Mouse (Mus musculus): ENCODE data around the gene Bcl2. TPM values are rescaled to one million over a fixed set of nuclear protein-coding genes. Genes with fewer than 3 reads are reported as not detected.

Bcl2 gene
- polyA plus RNA-seq, 1 experiment = 4.7 TPM

DNA sequence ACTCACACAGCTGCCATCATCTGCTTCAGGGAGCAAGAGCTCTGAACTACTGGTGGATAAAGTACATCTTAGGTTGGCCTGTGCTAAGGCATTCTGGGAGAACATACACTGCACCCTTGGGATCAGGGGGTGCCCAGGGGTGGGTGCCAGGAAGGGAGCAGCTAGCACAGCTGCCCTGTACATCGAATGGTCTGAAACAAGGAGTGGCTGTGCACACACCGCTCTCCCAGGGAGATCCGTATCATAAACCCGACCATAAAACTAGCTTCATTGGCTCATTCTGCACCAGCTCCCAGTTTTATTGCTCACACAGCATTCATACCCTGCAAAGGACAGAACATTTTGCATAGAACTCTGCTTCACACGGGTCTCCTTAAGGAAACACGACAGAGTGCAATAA, 127.3 kb downstream of the Bcl2 start:
- peaks cover 2% of the 10 kb centered on the region; the same call in 1 of the 2 replicates for H3K4me1 ChIP-seq (ENCODE audit: control insufficient read depth, insufficient read depth, low read length)
- no peak for TF ChIP-seq POLR2A (IDR thresholded peaks at IDR 0.05; ENCODE audit: extremely low read depth, insufficient read depth, low read length)
- TF ChIP-seq CTCF (IDR thresholded peaks at IDR 0.05; ENCODE audit: extremely low read depth, insufficient read depth, low read length) = no peak
- H3K4me3 ChIP-seq (ENCODE audit: insufficient read depth, low read length) = no peak overlapping the region
- H3K27ac ChIP-seq (ENCODE audit: insufficient read depth, low read length) = no peak overlapping the region

DNA sequence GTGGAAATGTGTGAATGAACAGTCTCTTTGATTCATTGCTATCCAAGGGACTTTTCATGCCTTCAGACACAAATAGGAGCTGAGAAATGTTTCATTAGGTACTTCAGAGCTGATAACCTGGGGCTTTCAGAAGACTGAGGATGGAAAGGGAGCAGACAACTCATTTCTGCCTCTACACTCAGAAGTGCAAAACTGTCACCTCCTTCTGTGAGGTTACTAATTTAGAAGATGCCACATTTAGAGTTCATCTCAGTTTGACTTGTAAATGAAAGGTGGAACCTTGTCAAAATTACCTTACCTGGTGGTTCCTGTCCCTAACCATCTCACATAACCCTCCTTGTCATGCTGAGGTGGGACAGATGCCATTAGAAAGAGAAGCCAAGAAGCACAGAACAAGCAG, 128.7 kb downstream of the Bcl2 start:
- Histone ChIP-seq H3K4me3 (ENCODE audit: insufficient read depth, low read length) (no peak overlapping the region), H3K4me1 (ENCODE audit: control insufficient read depth, insufficient read depth, low read length) (peaks cover 2% of the 10 kb centered on the region; the same call in 1 of the 2 replicates), H3K27ac (ENCODE audit: insufficient read depth, low read length) (no peak overlapping the region; the same call in 1 of the 2 replicates)
- no peak for TF ChIP-seq CTCF (IDR thresholded peaks at IDR 0.05; ENCODE audit: extremely low read depth, insufficient read depth, low read length)
- no peak for TF ChIP-seq POLR2A (IDR thresholded peaks at IDR 0.05; ENCODE audit: extremely low read depth, insufficient read depth, low read length)

DNA sequence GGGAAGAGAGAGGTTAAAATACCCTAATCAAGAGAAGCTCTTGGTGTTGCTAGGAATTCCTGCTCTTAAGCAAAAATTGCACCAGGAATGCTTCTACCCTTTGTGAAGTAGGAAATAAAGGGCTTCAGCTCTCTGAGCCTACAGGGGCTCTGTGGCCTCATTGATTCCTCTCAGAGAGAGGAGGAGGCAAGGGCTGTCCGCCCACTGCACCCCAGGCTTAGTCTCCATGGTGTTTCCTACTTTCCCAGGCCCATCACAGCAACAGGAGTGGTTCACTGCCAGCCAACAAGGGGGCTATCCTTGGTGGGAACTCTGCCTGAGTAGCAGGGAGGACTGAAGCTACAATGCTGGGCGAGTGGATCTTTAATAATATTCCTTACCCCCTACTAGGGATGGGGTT, 129.2 kb downstream of the Bcl2 start:
- Histone ChIP-seq H3K4me3 (ENCODE audit: insufficient read depth, low read length) (no peak overlapping the region), H3K27ac (ENCODE audit: insufficient read depth, low read length) (peak overlapping the region; percentile 37; the same call in 1 of the 2 replicates), H3K4me1 (ENCODE audit: control insufficient read depth, insufficient read depth, low read length) (peaks cover 2% of the 10 kb centered on the region; the same call in 1 of the 2 replicates)
- TF ChIP-seq CTCF (IDR thresholded peaks at IDR 0.05; ENCODE audit: extremely low read depth, insufficient read depth, low read length) = no peak
- TF ChIP-seq POLR2A (IDR thresholded peaks at IDR 0.05; ENCODE audit: extremely low read depth, insufficient read depth, low read length) = no peak

DNA sequence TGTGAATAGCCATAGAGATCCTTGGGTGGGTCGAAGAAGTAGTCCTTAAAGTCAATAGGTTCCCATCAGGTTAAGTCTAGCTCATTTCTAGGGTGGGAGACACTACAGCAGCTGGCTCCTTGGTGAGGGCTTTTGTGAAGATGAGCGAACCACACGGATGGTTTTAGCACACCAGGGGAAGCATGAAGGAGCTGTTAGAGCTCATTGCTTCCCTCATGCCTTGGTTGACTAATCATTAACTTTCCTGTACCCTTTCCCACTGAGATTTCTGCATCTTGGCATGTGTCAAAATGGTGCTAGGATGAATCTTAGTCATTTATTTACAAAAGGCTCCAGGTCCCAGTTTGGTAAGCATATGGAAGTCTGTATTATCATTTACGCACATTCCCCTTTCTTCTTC, 129.8 kb downstream of the Bcl2 start:
- no peak for TF ChIP-seq POLR2A (IDR thresholded peaks at IDR 0.05; ENCODE audit: extremely low read depth, insufficient read depth, low read length)
- TF ChIP-seq CTCF (IDR thresholded peaks at IDR 0.05; ENCODE audit: extremely low read depth, insufficient read depth, low read length) = no peak
- no peak overlapping the region for H3K4me3 ChIP-seq (ENCODE audit: insufficient read depth, low read length)
- H3K4me1 ChIP-seq (ENCODE audit: control insufficient read depth, insufficient read depth, low read length) = peaks cover 2% of the 10 kb centered on the region; the same call in 1 of the 2 replicates
- H3K27ac ChIP-seq (ENCODE audit: insufficient read depth, low read length) = no peak overlapping the region

DNA sequence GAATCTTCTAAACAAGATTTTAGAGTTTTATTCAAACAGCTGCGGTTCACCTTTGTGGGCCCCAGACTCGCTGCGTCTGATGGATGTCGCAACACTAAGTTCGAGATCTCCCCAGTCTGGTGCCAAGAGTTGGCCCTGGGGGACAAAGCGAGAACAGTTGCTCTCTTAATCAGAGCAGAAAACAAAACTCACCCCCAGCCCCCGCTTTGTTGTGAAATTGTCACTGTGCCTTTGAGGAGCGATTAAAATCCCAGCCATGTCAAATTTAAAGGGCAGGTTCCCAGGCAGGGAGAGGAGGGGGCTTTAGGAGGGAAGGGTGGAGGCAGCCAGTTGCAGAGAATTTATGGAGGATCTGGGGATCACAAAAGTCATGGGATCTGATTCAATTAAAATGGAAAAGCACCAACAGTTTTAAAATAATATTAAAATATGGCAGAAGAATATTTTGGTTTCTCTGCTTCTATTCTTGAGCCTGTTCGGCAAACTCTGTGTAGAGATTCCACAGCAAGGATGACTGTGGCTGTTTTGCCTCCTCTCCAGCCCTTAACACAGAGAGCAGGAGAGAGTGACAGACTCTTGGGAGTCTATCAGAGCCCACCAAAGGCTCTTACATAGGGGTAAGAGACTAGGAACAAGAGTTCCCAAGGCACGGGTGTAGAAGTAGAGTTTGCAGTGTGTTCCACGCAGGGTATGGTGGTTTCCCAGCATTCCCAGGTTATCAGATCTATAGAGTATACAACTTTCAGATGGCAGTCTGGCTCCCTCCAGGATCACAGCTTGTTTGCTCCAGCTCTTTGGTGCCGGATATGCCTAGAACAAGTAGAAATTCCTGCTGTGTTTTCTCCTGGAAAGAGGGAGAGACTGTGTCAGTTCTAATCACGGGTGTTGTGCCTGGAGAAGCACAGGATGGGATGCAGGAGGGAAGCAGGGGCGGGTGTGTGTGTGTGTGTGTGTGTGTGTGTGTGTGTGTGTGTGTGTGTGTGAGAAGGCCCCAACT, 130.5 kb downstream of the Bcl2 start:
- TF ChIP-seq CTCF (IDR thresholded peaks at IDR 0.05; ENCODE audit: extremely low read depth, insufficient read depth, low read length) (no peak), POLR2A (IDR thresholded peaks at IDR 0.05; ENCODE audit: extremely low read depth, insufficient read depth, low read length) (no peak)
- no peak overlapping the region for H3K27ac ChIP-seq (ENCODE audit: insufficient read depth, low read length)
- H3K4me3 ChIP-seq (ENCODE audit: insufficient read depth, low read length) = no peak overlapping the region
- peaks cover 2% of the 10 kb centered on the region; the same call in 1 of the 2 replicates for H3K4me1 ChIP-seq (ENCODE audit: control insufficient read depth, insufficient read depth, low read length)

DNA sequence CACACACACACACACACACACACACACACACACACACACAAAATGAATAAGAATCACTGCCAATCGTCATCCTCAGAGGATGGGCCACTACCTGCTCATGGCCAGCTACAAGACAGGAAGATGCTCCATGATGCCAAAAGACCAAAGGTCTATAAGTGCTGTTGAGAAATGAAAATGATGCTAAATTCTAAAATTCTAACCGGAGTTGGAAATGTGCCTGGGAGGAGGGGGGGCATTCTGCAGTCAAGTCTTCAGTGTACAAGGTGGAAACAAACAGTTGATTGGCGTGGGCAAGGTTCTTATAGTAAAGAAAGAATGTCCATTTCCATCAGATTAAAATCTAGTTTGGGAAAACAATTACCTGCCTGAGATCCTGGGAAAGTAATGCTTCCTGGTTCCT, 131.3 kb downstream of the Bcl2 start:
- TF ChIP-seq CTCF (IDR thresholded peaks at IDR 0.05; ENCODE audit: extremely low read depth, insufficient read depth, low read length) = no peak
- Histone ChIP-seq H3K4me1 (ENCODE audit: control insufficient read depth, insufficient read depth, low read length) (peaks cover 2% of the 10 kb centered on the region; the same call in 1 of the 2 replicates), H3K27ac (ENCODE audit: insufficient read depth, low read length) (no peak overlapping the region)

DNA sequence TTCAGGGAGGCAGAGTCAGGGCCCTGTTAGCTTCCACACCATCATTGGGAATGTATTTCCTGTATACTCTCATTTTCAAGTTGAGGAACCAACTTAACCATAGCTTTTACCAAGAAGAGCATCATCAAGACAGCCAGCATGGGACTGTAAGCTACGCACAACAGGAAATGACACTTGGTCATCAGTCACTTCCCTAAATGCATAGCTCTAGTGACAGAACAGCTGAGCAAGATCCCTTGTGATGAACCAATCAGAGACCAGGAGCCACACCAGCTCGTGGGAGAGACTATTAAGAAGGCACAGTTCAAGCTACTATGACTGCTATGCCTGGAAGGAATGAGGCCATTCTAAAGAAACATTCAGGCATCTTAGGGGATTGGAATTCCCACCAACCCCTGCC, 132.3 kb downstream of the Bcl2 start:
- no peak overlapping the region for H3K4me3 ChIP-seq (ENCODE audit: insufficient read depth, low read length)
- H3K4me1 ChIP-seq (ENCODE audit: control insufficient read depth, insufficient read depth, low read length) = no peaks in the 10 kb centered on the region; the same call in 1 of the 2 replicates
- no peak overlapping the region for H3K27ac ChIP-seq (ENCODE audit: insufficient read depth, low read length)
- TF ChIP-seq CTCF (IDR thresholded peaks at IDR 0.05; ENCODE audit: extremely low read depth, insufficient read depth, low read length) (no peak), POLR2A (IDR thresholded peaks at IDR 0.05; ENCODE audit: extremely low read depth, insufficient read depth, low read length) (no peak)

More for the DNA sequence above, 131.3 kb downstream of the Bcl2 start:
- H3K4me3 ChIP-seq (ENCODE audit: insufficient read depth, low read length) = no peak overlapping the region

DNA sequence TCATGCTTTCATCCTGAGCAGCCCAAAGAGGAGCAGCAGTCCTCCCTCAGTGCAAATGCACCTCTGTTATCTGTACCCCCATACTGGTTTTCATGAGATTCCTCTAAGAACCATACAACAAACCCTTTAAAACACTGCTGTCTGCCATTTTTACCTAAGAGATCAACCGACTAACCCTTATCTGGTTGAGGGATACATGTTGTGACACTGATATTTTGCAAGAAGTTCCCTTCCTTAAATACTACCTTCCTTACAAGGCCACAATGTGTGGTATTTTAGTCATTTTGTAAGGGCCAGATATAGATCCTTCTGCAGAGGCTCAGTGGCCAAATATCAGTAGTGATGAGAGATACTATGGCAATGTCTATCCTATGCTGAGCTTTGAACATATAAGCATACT, 134.3 kb downstream of the Bcl2 start:
- Histone ChIP-seq H3K4me3 (ENCODE audit: insufficient read depth, low read length) (no peak overlapping the region), H3K4me1 (ENCODE audit: control insufficient read depth, insufficient read depth, low read length) (no peaks in the 10 kb centered on the region), H3K27ac (ENCODE audit: insufficient read depth, low read length) (no peak overlapping the region)
- no peak for TF ChIP-seq POLR2A (IDR thresholded peaks at IDR 0.05; ENCODE audit: extremely low read depth, insufficient read depth, low read length)

DNA sequence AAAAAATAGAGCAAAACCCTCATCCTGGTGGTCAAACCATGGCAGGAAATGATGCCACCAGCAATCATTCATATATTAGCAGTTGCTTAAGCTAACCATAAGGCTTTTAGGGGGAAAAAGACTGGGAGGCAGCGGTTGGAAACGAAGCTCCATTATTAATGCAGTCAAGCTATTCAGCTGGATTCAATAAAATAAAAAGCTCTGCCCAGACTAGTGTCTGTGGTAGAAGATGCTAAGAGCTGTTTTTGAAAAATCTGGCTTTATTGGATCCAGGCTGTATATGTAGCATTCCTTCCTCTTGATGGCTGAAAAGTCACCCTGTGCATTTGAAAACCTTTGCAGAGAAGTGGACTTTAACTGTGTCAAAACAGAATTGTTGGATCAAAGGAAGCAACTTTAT, 141.6 kb downstream of the Bcl2 start:
- no peak overlapping the region for H3K27ac ChIP-seq (ENCODE audit: insufficient read depth, low read length)
- no peak for TF ChIP-seq CTCF (IDR thresholded peaks at IDR 0.05; ENCODE audit: extremely low read depth, insufficient read depth, low read length)
- TF ChIP-seq POLR2A (IDR thresholded peaks at IDR 0.05; ENCODE audit: extremely low read depth, insufficient read depth, low read length) = no peak
- no peaks in the 10 kb centered on the region for H3K4me1 ChIP-seq (ENCODE audit: control insufficient read depth, insufficient read depth, low read length)
- no peak overlapping the region for H3K4me3 ChIP-seq (ENCODE audit: insufficient read depth, low read length)

DNA sequence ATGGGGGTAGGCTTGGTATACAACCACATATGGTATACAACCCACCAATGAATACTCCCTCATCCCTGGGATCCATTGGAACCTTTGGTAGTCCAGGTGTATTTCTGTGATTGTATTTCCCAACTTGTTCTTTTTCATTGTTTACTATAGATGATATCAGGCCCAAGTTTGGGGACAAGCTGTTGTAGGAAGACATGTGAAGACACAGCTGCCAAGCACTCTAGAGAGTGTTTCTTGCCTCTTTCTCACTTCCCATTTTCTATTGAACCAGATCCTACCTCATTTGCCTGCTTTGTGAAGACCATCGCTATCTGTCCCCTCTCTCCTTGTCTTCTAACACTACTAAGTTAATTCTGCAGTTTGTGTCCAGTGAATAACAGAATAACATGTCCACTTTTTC, 143.2 kb downstream of the Bcl2 start:
- Histone ChIP-seq H3K4me3 (ENCODE audit: insufficient read depth, low read length) (no peak overlapping the region), H3K4me1 (ENCODE audit: control insufficient read depth, insufficient read depth, low read length) (no peaks in the 10 kb centered on the region), H3K27ac (ENCODE audit: insufficient read depth, low read length) (no peak overlapping the region)
- no peak for TF ChIP-seq POLR2A (IDR thresholded peaks at IDR 0.05; ENCODE audit: extremely low read depth, insufficient read depth, low read length)
- no peak for TF ChIP-seq CTCF (IDR thresholded peaks at IDR 0.05; ENCODE audit: extremely low read depth, insufficient read depth, low read length)
